Mouse (Mus musculus): ENCODE data around the gene Gm14147.
"Not testable (repeated sequence)": the region's sequence is repeated elsewhere in the genome, so short reads cannot be mapped to it uniquely, and the experiment has no call there.

DNA sequence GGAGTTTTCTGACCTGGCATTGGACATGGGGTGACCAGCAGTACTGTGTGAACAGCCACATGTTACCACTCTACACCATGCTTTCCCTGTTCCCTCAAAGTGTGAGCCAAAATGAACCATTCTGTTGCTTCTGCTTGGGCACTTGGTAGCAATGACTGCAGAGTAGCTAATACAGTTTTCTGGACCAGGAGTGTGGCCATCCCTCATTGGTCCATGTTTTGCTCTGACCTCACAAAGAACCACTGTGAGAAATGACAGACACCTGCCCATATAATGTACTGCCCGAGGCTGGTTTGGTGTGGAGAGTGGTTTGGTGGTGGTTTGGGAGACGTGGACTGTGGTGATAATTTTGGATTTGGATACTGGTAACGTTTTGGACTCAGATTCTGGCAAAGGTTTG is at the start of gene Gm14147:
- TF ChIP-seq CTCF (IDR thresholded peaks at IDR 0.05; ENCODE audit: borderline replicate concordance, insufficient read depth, low read length); POLR2A (IDR thresholded peaks at IDR 0.05; ENCODE audit: low read depth, low read length): not testable (repeated sequence)
